Mouse (Mus musculus): ENCODE results near the gene Serping1. TPM values are rescaled to one million over a fixed set of nuclear protein-coding genes. Genes with fewer than 3 reads are reported as not detected.
"Not testable (repeated sequence)": the region's sequence is repeated elsewhere in the genome, so short reads cannot be mapped to it uniquely, and the experiment has no call there.

Serping1 gene
- total RNA-seq, 2 experiments from 2014 or later: 59.2 to 60.4 TPM

- DNase-seq: peak in 1 of 2 experiments; percentile 36
- intact Hi-C loops (cut with DNase I): loop anchor here (2.0 kb wide), 1 partner anchor 57 kb away; the partner anchor contains the start of gene Ube2l6
Observed at GRCm38 (mm10) chr2:84741841-84742450, 33.3 kb downstream of the Serping1 start.

GRCm38 (mm10) chr2:84740608-84741333 is 34.5 kb downstream of the Serping1 start:
- intact Hi-C loops (cut with DNase I): loop anchor here (2.0 kb wide), 1 partner anchor 58 kb away; the partner anchor contains the start of gene Ube2l6
- DNase-seq: peak in 1 of 2 experiments; percentile 49

GRCm38 (mm10) chr2:84738271-84738911 is 36.9 kb downstream of the Serping1 start:
- peak; percentile 53 to 60 for DNase-seq
- intact Hi-C loops (cut with DNase I): no loop called here

GRCm38 (mm10) chr2:84737451-84737925 is 37.8 kb downstream of the Serping1 start:
- peak; percentile 25 to 42 for DNase-seq
- intact Hi-C loops (cut with DNase I): no loop called here

- intact Hi-C loops (cut with DNase I): no loop called here
- no peak for DNase-seq
Observed at GRCm38 (mm10) chr2:84736312-84737161, 38.7 kb downstream of the Serping1 start.

- DNase-seq: no peak
- intact Hi-C loops (cut with DNase I): no loop called here
Observed at GRCm38 (mm10) chr2:84735346-84735920, 39.8 kb downstream of the Serping1 start.

GRCm38 (mm10) chr2:84734919-84735318 is 40.3 kb downstream of the Serping1 start:
- DNase-seq: no peak
- intact Hi-C loops (cut with DNase I): no loop called here

GRCm38 (mm10) chr2:84734351-84734864 is 40.8 kb downstream of the Serping1 start:
- intact Hi-C loops (cut with DNase I): no loop called here
- peak in 1 of 2 experiments; percentile 15 for DNase-seq

GRCm38 (mm10) chr2:84733579-84734300 is 41.5 kb downstream of the Serping1 start, which contains the start of gene Ypel4:
TSS of gene Ypel4 (plus strand) at chr2:84734058.
- peak; percentile 45 to 48 for DNase-seq
- intact Hi-C loops (cut with DNase I): no loop called here

- intact Hi-C loops (cut with DNase I): no loop called here
Observed at GRCm38 (mm10) chr2:84732394-84732793, 42.9 kb downstream of the Serping1 start.

GRCm38 (mm10) chr2:84731206-84731605 is 44.0 kb downstream of the Serping1 start:
- intact Hi-C loops (cut with DNase I): no loop called here
- no peak for DNase-seq

More at GRCm38 (mm10) chr2:84732394-84732793, 42.9 kb downstream of the Serping1 start:
- DNase-seq: no peak

GRCm38 (mm10) chr2:84728191-84728590 is 47.1 kb downstream of the Serping1 start:
- intact Hi-C loops (cut with DNase I); DNase-seq: not testable (repeated sequence)

GRCm38 (mm10) chr2:84727172-84727858 is 47.9 kb downstream of the Serping1 start, which contains the start of gene Clp1:
TSS of gene Clp1 (minus strand) at chr2:84727350.
- DNase-seq: peak; percentile 98
- intact Hi-C loops (cut with DNase I): no loop called here

GRCm38 (mm10) chr2:84726716-84727115 is 48.5 kb downstream of the Serping1 start:
- intact Hi-C loops (cut with DNase I): no loop called here
- DNase-seq: peak in 1 of 2 experiments; percentile 14

GRCm38 (mm10) chr2:84725770-84726169 is 49.5 kb downstream of the Serping1 start:
- intact Hi-C loops (cut with DNase I): no loop called here

GRCm38 (mm10) chr2:84723856-84724255 is 51.4 kb downstream of the Serping1 start:
- intact Hi-C loops (cut with DNase I): no loop called here
- no peak for DNase-seq

More at GRCm38 (mm10) chr2:84725770-84726169, 49.5 kb downstream of the Serping1 start:
- no peak for DNase-seq

GRCm38 (mm10) chr2:84721182-84721581 is 54.1 kb downstream of the Serping1 start:
- intact Hi-C loops (cut with DNase I): no loop called here
- no peak for DNase-seq

- DNase-seq: no peak
- intact Hi-C loops (cut with DNase I): no loop called here
Observed at GRCm38 (mm10) chr2:84720718-84721117, 54.5 kb downstream of the Serping1 start.

All from heart, postnatal 10 days (tissue).